ENCODE assay signal across 9 mouse cellular contexts in genomic region chr2:121009071-121009677, GRCm38 (mm10). TPM values are rescaled to one million over a fixed set of nuclear protein-coding genes. Genes with fewer than 3 reads are reported as not detected.
A peak's percentile ranks its signal among the peaks of the same experiment; 100 is the strongest.
DNase-seq lines count a peak whose midpoint lies in the region; ATAC-seq and TF ChIP-seq lines count a peak whose summit lies in the region.
"Had no signal": no experiment of that assay in that cellular context is flagged by ENCODE, and none has a peak within 500 bp of the region (broad histone marks: within the 10 kb centered on the region; RNA-seq: fewer than 3 reads in every experiment).

No protein-coding gene starts in this region.

- H3K4me3 ChIP-seq in heart, embryonic 14.5 days (ENCODE audit: control insufficient read depth in 1 of 2, insufficient read depth in 1 of 2, low read depth in 1 of 2, low read length in 2 of 2): peak overlapping the region; percentile 89 to 90
- H3K4me3 ChIP-seq in MEL (ENCODE audit: control insufficient read depth in 1 of 2, insufficient read depth in 1 of 2, low read depth in 2 of 2, low read length in 2 of 2) (peak overlapping the region; percentile 97 to 98), macrophage (ENCODE audit: inconsistent target) (peak overlapping the region; percentile 98)
- H3K4me3 ChIP-seq in heart, embryonic 16.5 days (ENCODE audit: low read length): peak overlapping the region; percentile 93

- TF ChIP-seq POLR2A in MEL (IDR thresholded peaks at IDR 0.05; ENCODE audit: control insufficient read depth in 1 of 2, insufficient read depth in 1 of 2, low read depth in 1 of 2, low read length in 2 of 2, poor library complexity in 1 of 2): no peak

- no peak for ATAC-seq in heart, embryonic 14.5 days (ENCODE audit: insufficient number of reproducible peaks, insufficient read depth, low FRiP score, low read depth)
- ATAC-seq in heart, embryonic 16.5 days (replicated peaks; ENCODE audit: extremely low read depth, insufficient read depth, low FRiP score): no peak

- no peaks in the 10 kb centered on the region for H3K27me3 ChIP-seq in heart, embryonic 14.5 days (ENCODE audit: control insufficient read depth, insufficient read depth, low read length)
- H3K27me3 ChIP-seq in MEL (ENCODE audit: control insufficient read depth in 1 of 2, insufficient read depth in 2 of 2, low read length in 2 of 2): no peaks in the 10 kb centered on the region
- H3K27me3 ChIP-seq in heart, embryonic 16.5 days (ENCODE audit: control insufficient read depth, insufficient read depth, low read length): no peaks in the 10 kb centered on the region
- H3K27me3 ChIP-seq: Patski had no signal

- 20% methylated on average over 5 of the region's 5 CpGs for WGBS in heart, embryonic 14.5 days
- WGBS in heart, embryonic 16.5 days: 23% methylated on average over 5 of the region's 5 CpGs
- WGBS in macrophage (ENCODE audit: missing documents): 18% methylated on average over 5 of the region's 5 CpGs

- DNase-seq in heart, postnatal 25 days (ENCODE audit: low spot score): no peak
- DNase-seq in MEL (ENCODE audit: low read depth, low spot score): peak; percentile 27
- DNase-seq in kidney, adult 18-20 months: no peak
- no peak for DNase-seq in frontal cortex, postnatal 36 days (ENCODE audit: low spot score in 2 of 2)
- no peak for DNase-seq in layer of hippocampus, adult 11-12 months (ENCODE audit: low spot score)

- peaks cover 29% of the 10 kb centered on the region for H3K36me3 ChIP-seq in heart, embryonic 14.5 days (ENCODE audit: control insufficient read depth, insufficient read depth, low read length)
- H3K36me3 ChIP-seq in MEL (ENCODE audit: control insufficient read depth in 1 of 2, insufficient read depth in 2 of 2, low read length in 2 of 2): peaks cover 0 to 6% of the 10 kb centered on the region in 2 experiments; a peak in 2 of 4 replicates
- H3K36me3 ChIP-seq in heart, embryonic 16.5 days (ENCODE audit: control insufficient read depth, insufficient read depth): peaks cover 3% of the 10 kb centered on the region
- peaks cover 21% of the 10 kb centered on the region; the same call in 1 of the 2 replicates for H3K36me3 ChIP-seq in macrophage (ENCODE audit: inconsistent target)

- TF ChIP-seq RAD21 in MEL (IDR thresholded peaks at IDR 0.05; ENCODE audit: low read depth, low read length): no peak

- peak overlapping the region; percentile 80 for H3K9ac ChIP-seq in heart, embryonic 14.5 days (ENCODE audit: low read length)
- H3K9ac ChIP-seq in MEL (ENCODE audit: control insufficient read depth, low read depth, low read length, poor library complexity, severe bottlenecking): peak overlapping the region; percentile 84
- peak overlapping the region; percentile 85 for H3K9ac ChIP-seq in heart, embryonic 16.5 days (ENCODE audit: low read length)

- H3K4me2 ChIP-seq in heart, embryonic 14.5 days (ENCODE audit: low read length): peak overlapping the region; percentile 76
- H3K4me2 ChIP-seq in heart, embryonic 16.5 days (ENCODE audit: low read depth, low read length): peak overlapping the region; percentile 93

- H3K79me2 ChIP-seq in MEL (ENCODE audit: control insufficient read depth, insufficient read depth, low read length, poor library complexity): peaks cover 4% of the 10 kb centered on the region
- H3K79me2 ChIP-seq in macrophage (ENCODE audit: inconsistent target): peaks cover 9% of the 10 kb centered on the region; the same call in 1 of the 2 replicates

- TF ChIP-seq CTCF in MEL (IDR thresholded peaks at IDR 0.05 in 2 of 3, conservative IDR thresholded peaks at IDR 0.05 in 1 of 3; ENCODE audit: control insufficient read depth in 1 of 3, insufficient read depth in 1 of 3, low read depth in 2 of 3, low read length in 3 of 3, poor library complexity in 1 of 3, severe bottlenecking in 1 of 3): no peak

- TF ChIP-seq EP300 in MEL (IDR thresholded peaks at IDR 0.05; ENCODE audit: low read depth in 1 of 2, low read length in 2 of 2): no peak

- no peaks in the 10 kb centered on the region for H3K9me3 ChIP-seq in heart, embryonic 14.5 days (ENCODE audit: control insufficient read depth, low read length)
- no peaks in the 10 kb centered on the region for H3K9me3 ChIP-seq in MEL (replicated peaks; ENCODE audit: insufficient read depth, low read length)
- H3K9me3 ChIP-seq in heart, embryonic 16.5 days (replicated peaks; ENCODE audit: control insufficient read depth, low read length): no peaks in the 10 kb centered on the region

- H3K4me1 ChIP-seq in heart, embryonic 14.5 days (ENCODE audit: control insufficient read depth in 2 of 2, insufficient read depth in 2 of 2, low read length in 2 of 2): peaks cover 2 to 5% of the 10 kb centered on the region in 2 experiments
- H3K4me1 ChIP-seq in MEL (ENCODE audit: control insufficient read depth in 1 of 2, insufficient read depth in 2 of 2, low read length in 2 of 2): peaks cover 0 to 3% of the 10 kb centered on the region in 2 experiments; a peak in 2 of 4 replicates
- H3K4me1 ChIP-seq in heart, embryonic 16.5 days (ENCODE audit: control insufficient read depth, insufficient read depth, low read length): peaks cover 7% of the 10 kb centered on the region

- intact Hi-C loops in heart, postnatal 25 days (cut with DNase I): no loop called here

- no peak overlapping the region for H3K27ac ChIP-seq in heart, embryonic 14.5 days (replicated peaks in 1 of 2; ENCODE audit: control insufficient read depth in 1 of 2, insufficient read depth in 1 of 2, low read depth in 2 of 2, low read length in 2 of 2)
- H3K27ac ChIP-seq in MEL (ENCODE audit: control insufficient read depth, low read depth, low read length) (no peak overlapping the region), macrophage (no peak overlapping the region)
- H3K27ac ChIP-seq in heart, embryonic 16.5 days (ENCODE audit: low read length): no peak overlapping the region

TF ChIP-seq in MEL, 35 proteins besides CTCF, POLR2A, EP300 and RAD21 (continues in another document):
- no peak for TF ChIP-seq MXI1 (IDR thresholded peaks at IDR 0.05; ENCODE audit: low read depth, low read length)
- no peak for TF ChIP-seq MAX (IDR thresholded peaks at IDR 0.05; ENCODE audit: low read length)
- no peak for TF ChIP-seq E2F4 (IDR thresholded peaks at IDR 0.05; ENCODE audit: borderline replicate concordance, low read depth, low read length)
- TF ChIP-seq HCFC1 (IDR thresholded peaks at IDR 0.05; ENCODE audit: low read depth, low read length): no peak
- no peak for TF ChIP-seq GABPA (IDR thresholded peaks at IDR 0.05; ENCODE audit: low read depth, low read length)
- TF ChIP-seq NRF1 (IDR thresholded peaks at IDR 0.05; ENCODE audit: insufficient read depth, low read depth, low read length, poor library complexity, severe bottlenecking): no peak

RNA-seq across cellular contexts. Expression of gene Ccndbp1, which starts 1.0 kb away (rescaled TPM):
- polyA plus RNA-seq in heart, embryonic 14.5 days (2014; fragmentation: Nextera tagmentation; extraction: Ambion mirVana): 43.7 and 46.9 TPM in 2 replicates
- 10 to 100 TPM; 27.9 to 33.7 TPM for total RNA-seq in heart, postnatal 25 days (2021)
- 24.6 and 25.7 TPM in 2 replicates for total RNA-seq in MEL (2012; rRNA removed)
- polyA plus RNA-seq in MEL (2012; ENCODE audit: insufficient read depth in 1 of 2, insufficient read length in 2 of 2, low read depth in 1 of 2, low replicate concordance in 2 of 2, missing spikeins in 1 of 2) (100 to 1,000 TPM in 1 of 2 experiments, 10 to 100 TPM in 1; 26.1 to 250 TPM), macrophage (2018) (34.5 to 42.7 TPM (median 39.1 TPM) in 3 replicates)
- 42.3 and 45.7 TPM in 2 replicates for polyA plus RNA-seq in heart, embryonic 16.5 days (2015; fragmentation: Nextera tagmentation; extraction: Ambion mirVana)
- 10 to 100 TPM in 24 of 26 experiments, 1 to 10 TPM in 2; 8.6 to 58.5 (median 36.3) TPM for total RNA-seq in macrophage (2018; cell fraction: chromatin; rRNA removed)
- 10 to 100 TPM; 28.4 to 41.1 (median 32.7) TPM for total RNA-seq in macrophage (2018; cell fraction: cytosol; rRNA removed)
- 10 to 100 TPM in 25 of 26 experiments, 1 to 10 TPM in 1; 9.5 to 53.5 (median 24.8) TPM for total RNA-seq in macrophage (2018; cell fraction: nucleus; rRNA removed)

RNA-seq across cellular contexts. Expression of gene Epb42, which starts 27.7 kb away (rescaled TPM):
- polyA plus RNA-seq in heart, embryonic 14.5 days (2014; fragmentation: Nextera tagmentation; extraction: Ambion mirVana): 1.1 and 2.2 TPM in 2 replicates
- total RNA-seq in heart, postnatal 25 days (2021): under 1 TPM; 0.21 to 0.95 TPM
- 0.69 and 2.9 TPM in 2 replicates for total RNA-seq in MEL (2012; rRNA removed)
- polyA plus RNA-seq in MEL (2012; ENCODE audit: insufficient read depth in 1 of 2, insufficient read length in 2 of 2, low read depth in 1 of 2, low replicate concordance in 2 of 2, missing spikeins in 1 of 2) (1 to 10 TPM in 1 of 2 experiments, not detected in 1; 2.3 TPM), macrophage (2018) (not detected in 3 replicates)
- polyA plus RNA-seq in heart, embryonic 16.5 days (2015; fragmentation: Nextera tagmentation; extraction: Ambion mirVana): 1.1 and 1.3 TPM in 2 replicates
- total RNA-seq in macrophage (2018; cell fraction: chromatin; rRNA removed): not detected
- total RNA-seq in macrophage (2018; cell fraction: cytosol; rRNA removed): not detected
- not detected for total RNA-seq in macrophage (2018; cell fraction: nucleus; rRNA removed)
- polyA plus RNA-seq: Patski had no signal

RNA-seq across cellular contexts. Expression of gene Tmem62, which starts 32.4 kb away (rescaled TPM):
- 2.1 and 3.9 TPM in 2 replicates for polyA plus RNA-seq in heart, embryonic 14.5 days (2014; fragmentation: Nextera tagmentation; extraction: Ambion mirVana)
- total RNA-seq in heart, postnatal 25 days (2021): 1 to 10 TPM; 3.5 to 4.9 TPM
- total RNA-seq in MEL (2012; rRNA removed): 1.8 and 2.0 TPM in 2 replicates
- polyA plus RNA-seq in MEL (2012; ENCODE audit: insufficient read depth in 1 of 2, insufficient read length in 2 of 2, low read depth in 1 of 2, low replicate concordance in 2 of 2, missing spikeins in 1 of 2): 1 to 10 TPM in 1 of 2 experiments, not detected in 1; 2.9 TPM
- polyA plus RNA-seq in heart, embryonic 16.5 days (2015; fragmentation: Nextera tagmentation; extraction: Ambion mirVana): 1.9 and 2.4 TPM in 2 replicates
- total RNA-seq in macrophage (2018; cell fraction: chromatin; rRNA removed): 10 to 100 TPM in 16 of 26 experiments, 1 to 10 TPM in 10; 2.0 to 72.9 (median 15.9) TPM
- total RNA-seq in macrophage (2018; cell fraction: cytosol; rRNA removed): 10 to 100 TPM in 7 of 26 experiments, 1 to 10 TPM in 19; 5.2 to 15.1 (median 8.4) TPM
- 10 to 100 TPM in 16 of 26 experiments, 1 to 10 TPM in 10; 2.4 to 22.7 (median 10.5) TPM for total RNA-seq in macrophage (2018; cell fraction: nucleus; rRNA removed)
- polyA plus RNA-seq in macrophage (2018): 9.6 to 11.4 TPM (median 10.7 TPM) in 3 replicates

RNA-seq across cellular contexts. Expression of gene Ubr1, which starts 38.7 kb away (rescaled TPM):
- 19.7 and 24.4 TPM in 2 replicates for polyA plus RNA-seq in heart, embryonic 14.5 days (2014; fragmentation: Nextera tagmentation; extraction: Ambion mirVana)
- 10 to 100 TPM; 21.6 to 22.1 TPM for total RNA-seq in heart, postnatal 25 days (2021)
- 11.4 and 12.8 TPM in 2 replicates for total RNA-seq in MEL (2012; rRNA removed)
- polyA plus RNA-seq in MEL (2012; ENCODE audit: insufficient read depth in 1 of 2, insufficient read length in 2 of 2, low read depth in 1 of 2, low replicate concordance in 2 of 2, missing spikeins in 1 of 2): 10 to 100 TPM in 1 of 2 experiments, not detected in 1; 27.8 TPM
- 18.5 and 22.0 TPM in 2 replicates for polyA plus RNA-seq in heart, embryonic 16.5 days (2015; fragmentation: Nextera tagmentation; extraction: Ambion mirVana)
- 10 to 100 TPM; 19.4 to 90.0 (median 62.6) TPM for total RNA-seq in macrophage (2018; cell fraction: chromatin; rRNA removed)
- total RNA-seq in macrophage (2018; cell fraction: cytosol; rRNA removed): 10 to 100 TPM in 9 of 26 experiments, 1 to 10 TPM in 17; 4.6 to 13.0 (median 9.0) TPM
- 10 to 100 TPM; 11.8 to 49.6 (median 25.7) TPM for total RNA-seq in macrophage (2018; cell fraction: nucleus; rRNA removed)
- polyA plus RNA-seq in macrophage (2018): 5.4 to 7.0 TPM (median 7.0 TPM) in 3 replicates
